Mouse (Mus musculus) MEL-GATA-1-ER (cell line): ENCODE data around the gene Cacna1g.

ENCODE experiments used
- DNase-seq: peaks from one replicate; pipeline ENCODE4 v3.0.0-alpha.2; 2012; ENCODE audit warnings: low read depth; ENCODE audit errors: extremely low read depth

Gene Cacna1g

DNA sequence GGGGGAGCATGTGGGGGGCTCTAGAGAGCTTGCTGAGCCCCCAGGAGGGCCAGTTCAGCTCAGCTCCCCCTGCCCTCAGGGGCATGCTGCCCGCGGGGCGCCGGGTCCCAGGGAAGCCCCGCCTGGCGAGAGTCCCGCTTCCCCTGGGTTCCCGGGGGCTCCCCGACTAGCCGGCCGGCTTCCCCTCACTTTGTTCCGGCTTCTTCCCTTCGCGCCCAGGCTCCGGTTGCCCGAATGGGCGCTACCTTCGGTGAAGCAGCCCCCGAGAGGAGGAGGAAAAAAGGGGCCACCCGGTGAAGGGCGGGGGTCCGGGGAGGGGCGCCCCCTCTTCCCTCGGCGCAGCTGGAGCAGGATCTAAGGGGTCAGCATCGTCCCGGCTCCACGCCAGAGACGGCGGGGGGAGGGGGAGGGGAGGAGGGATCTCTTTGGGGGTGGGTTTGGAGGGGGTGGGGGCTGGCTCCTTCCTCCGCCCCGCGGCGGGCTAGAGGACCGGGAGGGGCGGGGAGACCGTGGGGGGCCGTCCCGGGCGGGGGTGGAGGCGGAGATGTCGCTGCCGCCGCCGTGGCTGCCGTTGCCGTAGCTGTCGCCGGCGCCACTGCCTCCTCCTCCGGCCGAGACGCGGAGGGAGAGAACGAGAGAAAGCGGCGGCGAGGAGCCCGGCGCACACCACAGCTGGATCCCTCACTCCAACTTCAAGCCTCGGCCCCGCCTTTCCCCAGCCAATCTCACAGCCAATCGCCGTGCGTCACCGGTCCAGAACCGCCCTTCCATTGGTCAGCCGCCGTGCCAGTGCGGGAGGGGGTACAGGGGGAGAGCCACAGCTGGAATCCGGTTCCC is at the start of gene Cacna1g:
TSS of gene Cacna1g (minus strand) at position 492 of the 837 bp plus-strand sequence.
- DNase-seq: peak; percentile 65

DNA sequence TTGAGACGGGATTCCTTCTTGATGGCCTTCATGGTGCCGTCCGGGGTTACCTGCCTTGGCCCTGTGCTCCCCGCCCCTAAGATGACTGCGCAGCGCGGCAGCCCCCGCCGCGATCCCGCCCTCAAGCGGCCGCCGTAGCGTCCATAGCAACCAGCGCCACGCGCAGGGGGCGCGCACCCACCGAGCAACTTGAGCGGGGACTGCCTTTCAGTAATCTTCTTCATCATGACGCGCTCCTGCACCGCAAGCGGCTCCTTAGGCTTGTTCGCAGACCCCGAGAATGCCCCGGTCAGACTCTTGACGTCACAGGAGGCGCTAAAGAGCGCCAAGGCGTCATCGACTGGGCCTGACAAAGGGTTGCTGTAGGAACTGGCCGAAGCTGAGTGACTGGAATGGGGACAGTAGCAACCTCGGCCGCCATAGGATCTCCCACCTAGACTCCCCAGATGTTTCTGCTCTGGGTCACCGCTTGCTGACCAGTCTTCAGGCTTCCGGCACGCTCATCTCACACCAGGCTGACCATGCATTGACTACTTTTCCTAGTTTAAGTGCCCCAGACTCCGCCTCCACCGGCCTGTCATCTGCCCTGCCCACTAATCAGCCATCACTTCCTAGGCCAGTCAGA is 47.3 kb upstream of the Cacna1g start, which contains the start of gene Mycbpap:
TSS of gene Mycbpap (minus strand) at position 524 of the 625 bp plus-strand sequence.
- DNase-seq: no peak

DNA sequence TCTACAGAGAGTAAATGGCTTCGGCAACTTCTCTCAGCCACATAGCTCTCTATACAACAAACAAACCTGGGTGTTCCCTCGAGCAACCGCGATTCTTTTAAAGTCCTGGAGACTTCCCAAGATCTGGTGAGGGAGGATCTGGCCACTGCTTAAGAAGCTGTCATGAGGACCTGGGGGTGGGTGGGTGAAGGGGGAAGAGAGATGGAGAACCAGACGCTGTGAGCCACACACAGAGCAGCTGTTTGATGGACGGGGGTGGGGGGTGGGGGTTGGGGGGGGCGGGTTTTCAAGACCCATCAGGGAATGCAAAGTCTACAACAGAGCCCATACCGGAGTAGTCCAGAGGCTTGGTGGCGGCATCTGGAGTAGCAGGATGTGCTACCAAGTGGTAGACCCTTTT is 39.5 kb upstream of the Cacna1g start:
- DNase-seq: no peak

DNA sequence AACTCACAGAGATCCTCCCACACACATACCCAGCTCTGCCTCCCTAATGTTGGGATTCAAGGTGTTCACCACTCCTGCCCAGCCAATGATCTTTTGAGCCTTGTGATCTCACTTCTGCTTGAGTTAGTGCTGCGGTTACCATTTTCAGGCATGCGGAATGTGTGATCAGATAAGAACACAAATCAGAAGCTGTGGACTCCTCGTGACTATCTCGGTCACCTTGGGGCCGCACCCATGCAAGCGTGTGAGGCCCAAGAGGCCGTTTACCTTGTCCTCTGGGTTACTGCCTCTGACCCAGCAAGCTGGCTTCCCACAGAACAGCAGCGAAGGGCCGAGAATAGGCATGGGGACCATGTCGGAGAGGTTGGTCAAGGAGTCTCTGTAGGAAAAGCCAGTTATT is 35.0 kb upstream of the Cacna1g start:
- DNase-seq: no peak

DNA sequence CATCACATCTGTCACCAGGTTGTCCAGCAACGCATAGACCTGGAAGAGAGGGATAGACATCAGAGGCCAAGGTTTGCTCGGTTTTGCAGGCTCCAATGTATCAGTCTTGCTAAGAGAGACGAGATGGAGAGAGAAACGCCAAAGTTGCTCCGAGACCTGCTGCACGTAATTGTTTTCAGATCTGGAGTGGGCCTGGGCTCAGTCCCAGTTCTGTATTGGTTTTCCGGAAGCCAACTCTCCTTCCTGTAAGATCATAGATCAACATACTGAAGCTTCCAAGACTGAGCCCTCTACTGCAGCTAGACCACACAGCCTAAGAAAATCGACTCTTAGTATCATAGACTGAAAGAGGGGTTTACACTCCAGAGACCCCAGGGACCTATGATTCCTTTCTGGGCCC is 27.5 kb upstream of the Cacna1g start:
- no peak for DNase-seq

DNA sequence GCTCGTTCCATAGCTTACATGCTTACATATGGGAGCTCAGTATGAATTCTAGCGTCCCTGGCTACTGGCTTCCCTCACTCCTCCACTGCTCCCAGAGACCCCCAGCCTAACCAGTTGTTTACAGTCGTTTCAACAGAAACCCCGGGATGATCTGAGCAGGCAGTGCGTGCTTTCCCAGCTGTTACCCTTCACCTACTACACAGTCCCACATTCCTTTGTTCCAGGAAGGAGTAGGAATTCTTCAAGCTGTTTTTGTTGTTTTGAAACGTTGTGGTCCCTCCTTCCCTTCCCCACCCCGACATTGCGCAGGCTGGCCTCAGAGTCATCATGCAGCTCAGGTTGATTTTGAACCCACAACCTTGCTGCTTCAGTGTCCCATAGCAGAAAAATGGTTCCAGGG is 26.4 kb upstream of the Cacna1g start:
- DNase-seq: no peak

DNA sequence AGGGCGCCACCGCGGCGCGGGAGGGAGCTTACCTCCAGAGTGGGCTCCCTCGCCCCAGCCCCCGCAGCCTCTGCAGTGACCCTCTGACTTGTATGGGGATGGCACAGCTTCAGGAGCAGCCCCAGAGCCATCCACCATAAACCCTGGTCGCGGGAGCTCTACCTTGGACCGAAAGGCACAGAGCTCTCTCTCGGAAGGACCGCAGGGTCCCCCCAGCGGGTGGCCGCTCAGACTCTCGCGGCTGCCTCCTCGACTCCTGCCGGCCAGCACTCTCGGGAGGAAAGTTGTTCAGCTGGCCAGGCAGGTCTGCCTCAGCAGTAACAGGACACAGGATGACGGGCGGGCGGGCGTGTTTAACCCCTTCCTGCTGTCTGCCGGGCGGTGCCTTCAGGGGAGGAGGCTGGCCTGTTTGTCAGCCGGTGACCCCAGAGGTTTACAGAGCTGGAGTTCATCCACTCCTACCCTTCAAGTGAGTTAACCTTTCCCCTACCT is 25.7 kb upstream of the Cacna1g start, which contains the start of gene Epn3:
TSS of gene Epn3 (minus strand) at position 314 of the 492 bp plus-strand sequence.
- DNase-seq: no peak

DNA sequence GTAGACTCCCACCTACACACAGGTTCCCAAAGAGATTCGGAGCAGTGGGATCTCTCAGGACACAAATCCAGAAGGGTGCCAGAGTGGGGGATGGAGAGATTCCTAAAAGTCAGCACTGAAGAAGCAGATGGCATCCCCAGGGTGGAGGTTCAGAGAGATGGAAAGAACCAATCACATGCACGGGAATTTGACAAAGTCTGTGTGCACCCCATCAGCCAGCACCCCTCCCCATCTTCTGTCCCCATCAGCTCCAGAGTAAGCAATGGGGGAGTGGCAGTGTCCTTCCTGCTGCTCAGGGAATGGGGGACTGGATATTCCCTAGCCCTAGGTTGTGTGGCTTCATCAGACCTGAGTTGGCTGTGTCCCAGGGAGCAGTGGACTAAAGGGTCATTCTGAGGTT is 25.0 kb upstream of the Cacna1g start:
- DNase-seq: no peak

DNA sequence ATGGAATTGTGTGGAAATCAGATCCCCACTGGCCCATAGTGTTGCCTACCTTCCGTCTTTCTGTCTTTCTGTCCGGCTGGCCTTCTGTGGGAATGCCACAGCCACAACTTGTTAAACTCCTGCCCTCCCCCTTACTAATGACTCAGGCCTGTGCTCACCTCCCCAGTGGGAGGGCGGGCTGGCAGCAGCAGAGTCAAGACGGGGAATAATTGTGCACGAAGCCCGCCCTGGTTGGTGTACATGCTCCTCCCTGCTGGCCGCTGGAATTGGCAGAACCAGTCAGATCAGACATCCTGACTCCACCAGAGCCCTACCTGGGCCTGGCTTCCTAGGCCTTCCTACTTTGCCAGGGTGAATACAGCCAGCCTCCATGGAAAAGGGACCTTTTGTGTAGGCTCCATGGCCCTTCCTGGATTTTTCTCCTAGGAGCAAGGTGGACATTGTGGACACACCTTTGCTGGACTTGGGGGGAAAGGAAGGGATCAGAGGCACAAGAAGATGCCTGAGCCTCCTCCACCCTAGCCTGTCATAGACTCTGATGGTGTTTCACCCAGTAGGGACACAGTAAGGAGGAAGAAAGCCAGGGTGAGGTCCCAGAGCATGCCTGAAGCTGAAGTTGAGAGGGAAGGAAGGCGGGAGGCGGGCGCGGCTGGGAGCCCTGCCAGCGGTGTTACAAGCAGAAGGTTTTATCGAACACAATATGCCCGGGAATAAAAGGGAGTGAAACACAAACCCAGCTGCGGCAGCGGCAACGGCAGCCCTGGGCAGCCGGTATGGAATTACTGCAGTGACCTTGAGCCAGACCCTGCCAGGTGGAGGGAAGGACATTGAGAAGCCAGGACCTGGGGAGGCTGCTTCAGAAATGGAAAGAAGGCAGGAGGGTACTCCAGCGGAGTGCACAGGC is 24.3 kb upstream of the Cacna1g start:
- DNase-seq: peak; percentile 6

DNA sequence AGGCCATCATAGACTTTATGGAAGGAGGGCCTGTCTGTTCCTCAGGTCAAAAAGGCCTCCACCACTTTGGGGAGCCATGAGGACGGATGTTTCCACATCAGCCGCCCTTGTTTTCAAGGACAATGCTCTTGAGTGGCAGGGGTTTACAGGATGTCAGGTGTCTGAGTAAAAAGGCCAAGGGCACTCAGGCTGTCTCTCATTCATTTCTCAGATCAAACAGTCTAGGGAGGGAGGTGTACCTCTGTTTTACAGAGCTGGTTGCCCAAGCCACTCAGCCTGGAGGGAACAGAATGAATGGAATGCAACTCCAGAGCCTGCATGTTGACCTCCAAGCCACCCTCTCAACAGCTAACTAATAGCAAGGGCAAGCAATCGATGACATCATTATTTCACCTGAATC is 21.4 kb upstream of the Cacna1g start:
- no peak for DNase-seq

DNA sequence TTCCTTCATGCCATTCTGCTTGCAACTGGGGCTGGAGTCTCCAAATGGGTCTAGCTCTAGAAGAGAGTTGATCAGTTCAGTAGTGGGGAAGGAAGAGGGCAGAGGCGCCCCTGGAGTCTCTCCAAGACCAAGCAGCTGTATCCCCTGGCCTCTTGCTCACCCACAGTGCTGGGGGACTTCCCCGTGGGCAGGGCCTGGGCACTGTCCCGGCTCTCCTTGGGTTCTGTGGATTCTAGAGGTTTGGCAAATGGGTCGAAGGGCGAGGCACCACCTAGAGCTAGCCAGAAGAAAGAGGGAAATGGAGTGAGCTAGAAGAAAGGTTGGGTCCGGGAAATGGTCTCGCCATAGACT is 17.7 kb upstream of the Cacna1g start:
- DNase-seq: no peak

DNA sequence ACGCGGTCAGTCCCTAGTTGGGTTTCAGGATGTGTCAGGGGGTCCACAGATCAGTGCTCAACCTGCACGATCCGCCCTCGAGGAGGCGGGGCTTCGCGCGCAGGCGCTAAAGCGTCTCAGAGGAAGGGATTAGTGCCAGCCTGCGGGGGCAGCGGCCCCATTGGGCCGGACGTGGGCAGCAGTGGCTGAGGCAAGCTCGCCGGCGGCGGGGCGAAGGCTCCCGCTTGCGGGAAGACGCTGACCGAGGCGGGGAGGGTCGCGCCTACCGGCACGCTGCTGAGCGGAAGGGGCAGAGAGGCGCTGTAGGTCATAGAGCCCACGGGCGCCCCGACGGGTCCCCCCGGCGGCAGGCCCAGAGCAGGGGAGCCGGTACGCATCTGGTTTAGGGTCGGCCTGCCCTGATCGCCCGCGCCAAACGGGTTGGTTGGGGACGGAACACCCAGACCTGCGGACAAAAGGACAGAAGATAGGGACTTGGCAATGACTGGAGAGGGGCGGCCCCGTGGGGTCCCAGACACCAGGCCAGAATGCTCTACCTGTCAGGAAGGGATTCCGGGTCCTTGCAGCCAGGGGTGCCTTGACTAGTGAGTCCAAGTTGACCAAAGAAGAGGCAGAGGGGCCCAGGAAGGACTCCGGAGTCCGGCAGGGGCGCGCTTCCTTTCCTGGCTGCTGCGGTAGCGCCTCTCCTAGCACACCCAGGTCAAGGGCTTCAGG is 17.2 kb upstream of the Cacna1g start:
- DNase-seq: no peak

DNA sequence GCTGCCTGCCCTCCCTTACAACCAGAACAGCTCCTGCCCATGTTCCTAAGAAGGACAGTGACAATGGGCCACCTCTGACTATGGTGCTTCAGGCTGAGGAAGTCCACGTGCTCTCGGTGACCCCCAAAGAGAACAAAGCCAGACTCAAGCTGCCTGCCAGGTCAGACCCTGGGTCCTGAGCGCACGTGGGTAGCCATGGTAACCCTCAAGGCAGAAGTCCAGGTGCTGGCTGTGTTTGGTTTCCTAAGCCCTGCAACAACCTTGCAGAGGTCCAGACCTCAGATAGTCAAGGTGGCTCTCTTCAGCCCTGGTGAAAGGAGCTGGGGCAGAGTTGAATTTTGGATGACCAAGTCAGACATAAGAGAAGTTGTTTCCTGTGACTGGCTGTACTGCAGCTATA is 15.7 kb upstream of the Cacna1g start:
- no peak for DNase-seq

DNA sequence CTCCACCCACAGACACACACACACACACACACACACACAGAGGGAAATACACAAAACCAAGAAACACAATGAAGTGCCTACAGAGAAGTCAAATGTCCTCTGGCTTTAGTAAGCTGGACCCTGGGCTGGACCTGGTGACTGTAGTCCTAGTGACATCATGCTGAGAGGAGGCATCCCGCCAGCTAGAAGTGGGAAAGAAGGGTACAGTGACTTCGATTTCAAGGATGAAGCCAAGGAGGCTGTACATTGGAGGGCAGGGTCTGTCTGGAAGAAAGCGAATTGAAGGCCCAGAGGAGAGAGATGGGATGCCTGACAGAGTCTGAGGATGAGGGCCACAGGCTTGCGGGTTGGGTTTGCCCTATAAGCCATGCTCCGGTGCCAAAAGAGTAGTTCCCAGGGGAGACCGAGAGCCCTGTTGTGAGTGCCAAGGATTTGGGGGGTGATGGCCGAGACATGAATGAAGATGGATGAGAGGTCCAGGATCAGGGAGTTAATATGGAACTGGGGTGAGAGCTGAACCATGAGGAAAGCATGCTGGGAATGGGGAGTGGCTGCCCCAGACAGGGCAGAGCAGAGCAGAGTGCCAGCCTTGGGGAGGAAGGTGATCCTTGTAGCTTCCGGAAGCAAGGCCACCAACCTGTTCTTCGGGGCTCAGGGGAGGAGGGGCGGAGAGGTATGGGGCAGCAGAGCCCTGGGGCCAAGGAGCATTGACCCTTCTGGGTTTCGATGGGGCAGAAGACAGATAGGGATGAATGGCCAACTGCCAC is 15.0 kb upstream of the Cacna1g start:
- DNase-seq: no peak

DNA sequence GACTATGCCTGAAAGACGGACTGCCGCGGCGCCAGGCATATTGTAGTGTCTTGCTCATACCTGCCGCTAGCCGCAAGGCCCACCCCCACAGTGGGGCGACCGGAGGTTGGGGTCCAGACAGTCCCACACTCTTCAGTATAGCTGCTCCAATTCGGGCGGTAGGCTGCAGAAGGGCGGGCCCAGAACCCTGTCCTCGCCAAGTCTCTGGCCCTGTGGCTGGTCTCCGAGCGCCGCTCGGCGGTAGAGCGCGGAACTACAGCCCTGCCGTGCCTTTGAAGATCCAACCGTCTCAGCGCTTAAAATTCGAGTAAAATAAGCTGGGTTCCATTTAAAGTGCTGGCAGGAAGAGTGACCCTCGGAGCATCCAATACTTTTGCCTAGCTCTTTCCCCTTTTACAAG is 12.0 kb upstream of the Cacna1g start, which contains the start of gene Spata20:
TSS of gene Spata20 (minus strand) at position 179 of the 400 bp plus-strand sequence.
- no peak for DNase-seq

DNA sequence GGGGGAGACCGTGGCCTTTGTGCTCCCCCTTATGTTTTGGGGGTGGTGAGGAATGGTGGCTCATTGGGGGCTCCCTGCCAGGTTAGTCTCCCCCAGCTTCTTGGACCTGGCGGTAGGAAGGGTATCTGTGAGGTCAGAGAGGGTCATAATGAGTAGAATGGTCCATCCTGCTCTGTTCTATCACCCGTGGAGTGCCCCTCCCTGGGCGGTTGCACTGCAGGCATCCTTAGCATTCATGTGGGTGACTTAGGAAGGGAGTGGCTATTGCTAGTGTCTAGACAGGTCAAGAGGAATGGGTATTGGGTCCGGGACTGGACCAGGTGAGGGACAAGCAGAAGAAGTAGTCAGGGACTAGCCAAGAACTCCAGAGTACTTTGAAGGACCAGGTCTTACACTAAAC is 11.2 kb upstream of the Cacna1g start:
- DNase-seq: no peak

DNA sequence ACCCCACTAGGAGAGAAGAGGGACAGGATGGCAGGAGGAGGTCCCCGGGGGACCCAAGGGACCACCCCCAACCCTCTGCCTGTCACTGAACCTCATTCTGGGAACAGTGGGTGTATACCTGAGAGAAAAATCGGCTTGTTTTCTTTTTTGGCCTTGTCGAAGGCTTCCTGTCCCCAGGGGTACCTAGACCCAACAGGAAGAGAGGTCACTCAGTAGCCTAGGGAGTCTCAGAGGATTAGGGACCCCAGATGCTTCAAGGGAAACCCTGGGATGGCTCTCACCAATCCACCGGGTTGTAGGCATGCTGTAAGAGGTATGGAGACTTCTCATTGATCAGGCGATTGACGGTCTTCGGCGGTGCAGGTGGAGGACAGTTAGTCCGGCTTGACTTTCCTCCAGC is 10.6 kb upstream of the Cacna1g start:
- DNase-seq: no peak

DNA sequence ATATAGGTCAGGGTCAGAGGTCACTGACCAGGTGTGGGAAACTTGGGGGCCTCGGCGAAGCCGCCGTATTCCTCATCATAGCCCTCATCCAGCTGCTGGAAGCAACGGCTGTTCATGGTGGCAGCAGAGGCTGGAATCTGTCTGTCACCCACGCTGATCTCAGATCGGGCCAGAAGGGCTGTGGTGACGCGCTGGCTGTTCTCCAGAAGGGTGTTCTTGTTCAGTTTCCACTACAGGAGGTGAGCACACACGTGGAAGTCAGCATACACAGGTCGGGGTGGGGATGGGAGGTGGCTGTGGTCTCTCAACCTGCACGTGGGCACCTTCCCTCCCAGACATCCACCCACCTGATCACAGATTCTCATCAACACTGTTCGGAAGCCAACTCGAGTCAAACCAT is 9.9 kb upstream of the Cacna1g start:
- no peak for DNase-seq

DNA sequence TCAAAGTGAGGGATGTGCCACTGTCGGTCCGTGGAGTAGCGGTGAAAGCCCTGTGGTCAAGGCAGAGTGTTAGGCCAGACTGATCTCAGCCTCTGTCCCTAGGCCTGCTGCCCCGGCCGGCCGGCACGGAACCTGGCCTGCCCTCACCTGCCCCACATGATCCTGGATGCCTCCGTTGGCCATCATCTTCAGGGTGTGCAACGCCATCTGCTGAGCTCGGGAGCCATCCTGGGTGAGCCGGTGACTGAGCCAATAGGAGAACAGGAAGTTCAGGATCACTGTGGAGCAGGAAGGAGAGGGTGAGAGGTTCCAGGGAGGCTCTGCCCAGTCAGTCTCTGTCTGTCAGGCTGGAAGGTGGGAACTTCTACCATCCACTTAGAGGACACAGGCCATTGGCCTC is 9.4 kb upstream of the Cacna1g start:
- DNase-seq: no peak

DNA sequence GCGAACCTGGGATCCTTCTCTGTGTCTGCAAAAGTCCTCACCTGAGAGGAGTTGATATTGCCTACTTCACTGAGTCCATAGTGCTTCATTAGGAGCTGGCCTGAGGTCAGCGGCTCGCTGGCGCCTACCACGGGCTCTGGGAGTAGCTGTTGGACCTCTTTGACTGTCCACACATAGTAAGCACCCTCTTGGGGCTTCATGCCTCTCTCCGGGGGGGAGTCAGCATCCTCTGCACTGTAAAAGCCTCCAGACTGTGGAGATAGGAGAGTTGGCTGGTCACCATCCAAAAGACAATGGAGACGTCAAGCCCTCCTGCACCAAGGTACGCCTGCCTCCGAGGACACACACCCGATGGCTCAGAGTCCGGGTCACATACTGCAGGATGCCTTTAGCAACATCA is 8.7 kb upstream of the Cacna1g start:
- no peak for DNase-seq
